Mouse (Mus musculus): ENCODE measurements around the gene Fbxo33. TPM values are rescaled to one million over a fixed set of nuclear protein-coding genes. Genes with fewer than 3 reads are reported as not detected.
"Not testable (repeated sequence)": the region's sequence is repeated elsewhere in the genome, so short reads cannot be mapped to it uniquely, and the experiment has no call there.

The Fbxo33 gene
- 10 to 100 TPM; 19.1 to 20.6 TPM for total RNA-seq (2021)
- long read RNA-seq, transcript Fbxo33-201 (4 exons, 3,688 nt), result major isoform, 8 of 12 reads
- long read RNA-seq, partial matches to known transcripts, result 0 of 12 reads
- long read RNA-seq, other reads (novel, unspliced or antisense), result 3 of 12 reads

- peak; percentile 97 to 98 for DNase-seq (ENCODE audit: low spot score in 2 of 2)
Observed at GRCm38 (mm10) chr12:59219325-59220225, at the start of gene Fbxo33. TSS of gene Fbxo33 (minus strand) at chr12:59219725.

- no peak for DNase-seq (ENCODE audit: low spot score in 2 of 2)
Observed at GRCm38 (mm10) chr12:59265942-59266231, 46.4 kb upstream of the Fbxo33 start.

GRCm38 (mm10) chr12:59265207-59265941 is 45.8 kb upstream of the Fbxo33 start:
- DNase-seq (ENCODE audit: low spot score in 2 of 2), result peak; percentile 62 to 76

GRCm38 (mm10) chr12:59262841-59263240 is 43.3 kb upstream of the Fbxo33 start:
- no peak for DNase-seq (ENCODE audit: low spot score in 2 of 2)

GRCm38 (mm10) chr12:59260798-59261197 is 41.3 kb upstream of the Fbxo33 start:
- DNase-seq (ENCODE audit: low spot score in 2 of 2), result no peak

GRCm38 (mm10) chr12:59260362-59260761 is 40.8 kb upstream of the Fbxo33 start:
- peak in 1 of 2 experiments; percentile 24 for DNase-seq (ENCODE audit: low spot score in 2 of 2)

GRCm38 (mm10) chr12:59259015-59259414 is 39.5 kb upstream of the Fbxo33 start:
- no peak for DNase-seq (ENCODE audit: low spot score in 2 of 2)

GRCm38 (mm10) chr12:59250259-59250827 is 30.8 kb upstream of the Fbxo33 start:
- no peak for DNase-seq (ENCODE audit: low spot score in 2 of 2)

- DNase-seq (ENCODE audit: low spot score in 2 of 2), result no peak
Observed at GRCm38 (mm10) chr12:59248969-59249368, 29.4 kb upstream of the Fbxo33 start.

- DNase-seq (ENCODE audit: low spot score in 2 of 2), result not testable (repeated sequence)
Observed at GRCm38 (mm10) chr12:59241031-59241430, 21.5 kb upstream of the Fbxo33 start.

GRCm38 (mm10) chr12:59238434-59238833 is 18.9 kb upstream of the Fbxo33 start:
- no peak for DNase-seq (ENCODE audit: low spot score in 2 of 2)

- DNase-seq (ENCODE audit: low spot score in 2 of 2), result no peak
Observed at GRCm38 (mm10) chr12:59228401-59228800, 8.9 kb upstream of the Fbxo33 start.

GRCm38 (mm10) chr12:59218640-59219321 is 744 bp downstream of the Fbxo33 start:
- DNase-seq (ENCODE audit: low spot score in 2 of 2), result peak; percentile 62 to 70

- no peak for DNase-seq (ENCODE audit: low spot score in 2 of 2)
Observed at GRCm38 (mm10) chr12:59217331-59217730, 2.2 kb downstream of the Fbxo33 start.

GRCm38 (mm10) chr12:59216676-59217266 is 2.8 kb downstream of the Fbxo33 start:
- DNase-seq (ENCODE audit: low spot score in 2 of 2), result no peak

GRCm38 (mm10) chr12:59216176-59216575 is 3.3 kb downstream of the Fbxo33 start:
- DNase-seq (ENCODE audit: low spot score in 2 of 2), result no peak

- DNase-seq (ENCODE audit: low spot score in 2 of 2), result no peak
Observed at GRCm38 (mm10) chr12:59207814-59208213, 11.7 kb downstream of the Fbxo33 start.

- no peak for DNase-seq (ENCODE audit: low spot score in 2 of 2)
Observed at GRCm38 (mm10) chr12:59207000-59207390, 12.5 kb downstream of the Fbxo33 start.

GRCm38 (mm10) chr12:59206208-59206999 is 13.1 kb downstream of the Fbxo33 start:
- DNase-seq (ENCODE audit: low spot score in 2 of 2), result no peak

- no peak for DNase-seq (ENCODE audit: low spot score in 2 of 2)
Observed at GRCm38 (mm10) chr12:59205571-59205970, 14.0 kb downstream of the Fbxo33 start.
